Mouse (Mus musculus): ENCODE results near the gene Gprin1. TPM values are rescaled to one million over a fixed set of nuclear protein-coding genes. Genes with fewer than 3 reads are reported as not detected.
A peak's percentile ranks its signal among the peaks of the same experiment; 100 is the strongest.

Gprin1 gene
- polyA plus RNA-seq, 1 experiment from 2014 or later = 15.6 TPM

DNA sequence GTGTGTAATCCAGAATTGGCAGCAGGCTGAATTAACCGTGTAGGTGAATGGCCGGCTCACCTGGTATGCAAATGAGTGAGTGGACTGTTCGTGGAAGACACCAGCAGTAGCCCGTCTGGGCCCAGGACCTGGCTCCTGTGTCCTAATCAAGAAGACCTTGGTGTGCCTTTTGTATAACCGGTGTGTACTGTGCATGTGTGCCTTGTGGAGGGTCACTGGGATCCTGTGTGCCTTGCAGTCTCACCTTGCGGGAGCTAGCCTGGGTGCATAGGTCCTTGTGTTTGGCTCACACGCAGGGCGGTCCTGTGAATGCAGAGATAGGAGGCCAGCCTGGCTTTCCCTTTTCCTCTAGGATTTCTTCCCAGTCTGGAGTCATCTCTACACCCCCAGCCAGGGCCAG lies 1.5 kb downstream of the Gprin1 start:
- ATAC-seq (replicated peaks) = no peak
- Histone ChIP-seq H3K4me1 (peaks cover 62% of the 10 kb centered on the region), H3K36me3 (0 out of 2 replicates have a peak, but pooled peaks cover 4% of the 10 kb centered on the region), H3K4me2 (replicated peaks) (peak overlapping the region; percentile 69), H3K9ac (replicated peaks) (peak overlapping the region; percentile 76), H3K27ac (replicated peaks) (peak overlapping the region; percentile 91; the same call in 1 of the 2 replicates), H3K27me3 (peaks cover 5% of the 10 kb centered on the region; the same call in 1 of the 2 replicates), H3K9me3 (no peaks in the 10 kb centered on the region), H3K4me3 (peak overlapping the region; percentile 77)
- WGBS = 84% methylated on average over 8 of the region's 8 CpGs

GRCm38 (mm10) chr13:54746896-54747295 lies 2.8 kb downstream of the Gprin1 start:
- Histone ChIP-seq H3K4me3 (peak overlapping the region; percentile 77; the same call in 1 of the 2 replicates), H3K9ac (replicated peaks) (no peak overlapping the region), H3K27ac (replicated peaks) (no peak overlapping the region), H3K9me3 (no peaks in the 10 kb centered on the region), H3K4me2 (replicated peaks) (peak overlapping the region; percentile 69), H3K27me3 (peaks cover 5% of the 10 kb centered on the region; the same call in 1 of the 2 replicates), H3K4me1 (peaks cover 52% of the 10 kb centered on the region), H3K36me3 (0 out of 2 replicates have a peak, but pooled peaks cover 4% of the 10 kb centered on the region)
- 29% methylated on average over 10 of the region's 10 CpGs for WGBS
- ATAC-seq (replicated peaks) = no peak

DNA sequence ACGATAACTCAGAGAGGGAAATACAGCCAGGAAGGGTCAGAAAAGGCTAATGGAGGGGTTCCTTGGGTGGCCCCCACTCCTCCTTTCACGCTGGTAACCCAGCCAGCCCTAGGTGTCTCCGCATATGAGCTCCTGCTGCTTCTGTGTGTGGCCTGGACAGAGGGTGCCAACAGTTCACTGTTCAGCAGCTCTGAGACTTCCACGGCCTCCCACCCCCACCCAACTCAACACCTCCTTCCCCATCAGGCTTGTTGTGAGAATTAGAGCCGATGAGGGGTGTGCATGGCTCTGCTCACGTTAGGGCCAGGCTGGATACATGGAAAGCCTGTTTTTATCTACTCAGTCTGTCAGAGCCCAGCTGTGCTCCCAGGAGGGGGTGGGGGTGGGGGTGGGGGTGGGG lies 3.6 kb downstream of the Gprin1 start:
- ATAC-seq (replicated peaks) = no peak
- peak overlapping the region; percentile 52; the same call in 1 of the 2 replicates for H3K27ac ChIP-seq (replicated peaks)
- H3K27me3 ChIP-seq = no peaks in the 10 kb centered on the region
- H3K36me3 ChIP-seq = peaks cover 10% of the 10 kb centered on the region; the same call in 1 of the 2 replicates
- H3K9ac ChIP-seq (replicated peaks) = no peak overlapping the region
- peak overlapping the region; percentile 33 for H3K4me2 ChIP-seq (replicated peaks)
- 35% methylated on average over 6 of the region's 6 CpGs for WGBS
- no peak overlapping the region for H3K4me3 ChIP-seq
- peaks cover 57% of the 10 kb centered on the region for H3K4me1 ChIP-seq
- H3K9me3 ChIP-seq = no peaks in the 10 kb centered on the region

- Histone ChIP-seq H3K4me2 (replicated peaks) (peak overlapping the region; percentile 36), H3K9ac (replicated peaks) (no peak overlapping the region; the same call in 1 of the 2 replicates), H3K4me1 (peaks cover 20% of the 10 kb centered on the region), H3K27me3 (peaks cover 14% of the 10 kb centered on the region), H3K9me3 (no peaks in the 10 kb centered on the region), H3K36me3 (peaks cover 51% of the 10 kb centered on the region), H3K4me3 (peak overlapping the region; percentile 24; the same call in 1 of the 2 replicates), H3K27ac (replicated peaks) (no peak overlapping the region)
- no peak for ATAC-seq (replicated peaks)
- whole genome bisulfite sequencing = 7% methylated on average over 34 of the region's 34 CpGs
Observed at GRCm38 (mm10) chr13:54738213-54738601, 11.5 kb downstream of the Gprin1 start.

DNA sequence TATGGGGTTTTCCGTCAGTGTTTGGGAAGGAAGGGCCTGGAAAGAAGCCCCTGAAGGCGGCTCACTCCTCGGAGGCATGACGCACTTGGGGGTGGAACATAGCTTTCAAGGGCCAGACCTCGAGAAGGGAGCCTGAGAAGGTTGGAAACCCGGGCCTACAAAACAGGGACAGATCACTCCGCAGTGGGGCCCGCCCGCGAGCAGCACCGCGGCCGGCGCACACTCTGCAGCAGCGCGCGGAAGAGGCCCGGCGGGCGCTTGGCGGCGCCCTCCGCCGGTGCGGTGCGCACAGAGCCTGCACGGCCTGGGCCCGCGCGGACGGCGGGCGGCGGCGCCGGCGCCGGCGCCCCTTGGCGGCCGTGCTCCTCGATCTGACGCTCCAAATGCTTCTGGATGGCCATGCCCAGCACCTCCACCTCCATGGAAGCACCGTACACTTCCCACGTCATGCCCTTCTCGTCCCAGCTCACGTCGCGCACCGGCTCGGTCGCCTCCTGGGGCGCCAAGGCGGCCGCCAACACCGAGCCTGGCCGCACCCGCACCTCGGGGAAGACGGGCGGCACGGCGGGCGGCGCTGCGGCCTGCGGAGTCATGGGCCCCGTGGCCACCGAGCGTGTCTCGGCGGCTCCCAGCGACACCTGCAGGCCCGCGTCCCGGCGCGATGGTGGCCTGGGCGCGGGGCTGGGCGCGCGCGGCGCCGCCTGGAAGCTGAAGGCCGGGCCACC lies 12.0 kb downstream of the Gprin1 start:
- peak overlapping the region; percentile 36 for H3K4me2 ChIP-seq (replicated peaks)
- H3K36me3 ChIP-seq = peaks cover 51% of the 10 kb centered on the region
- H3K9me3 ChIP-seq = no peaks in the 10 kb centered on the region
- peak overlapping the region; percentile 24 for H3K4me3 ChIP-seq
- H3K27me3 ChIP-seq = peaks cover 14% of the 10 kb centered on the region
- no peak overlapping the region for H3K27ac ChIP-seq (replicated peaks)
- WGBS = 4% methylated on average over 80 of the region's 87 CpGs
- peaks cover 20% of the 10 kb centered on the region for H3K4me1 ChIP-seq
- ATAC-seq (replicated peaks) = peak; percentile 64
- H3K9ac ChIP-seq (replicated peaks) = peak overlapping the region; percentile 14; the same call in 1 of the 2 replicates

DNA sequence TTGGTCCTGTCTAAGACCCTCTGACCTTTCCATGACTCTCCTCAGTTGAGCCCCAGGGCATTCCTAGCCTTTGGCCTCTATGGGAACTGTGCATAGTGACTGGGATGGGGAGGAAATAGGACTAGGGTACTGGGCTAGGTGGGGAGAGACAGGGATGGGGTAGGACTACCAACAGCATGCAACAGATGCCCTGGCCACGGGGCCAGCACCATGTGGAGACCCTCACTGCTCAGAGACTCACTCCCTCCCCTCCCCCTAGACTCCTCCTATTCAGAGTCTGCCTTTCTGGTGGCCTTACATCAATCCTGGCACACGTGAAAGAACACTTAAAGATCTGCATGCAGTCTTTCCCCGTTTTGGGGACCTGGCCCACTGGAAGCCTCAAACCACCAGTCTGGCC lies 12.7 kb downstream of the Gprin1 start:
- WGBS = 28% methylated on average over 3 of the region's 3 CpGs
- H3K27ac ChIP-seq (replicated peaks) = no peak overlapping the region
- peaks cover 14% of the 10 kb centered on the region for H3K27me3 ChIP-seq
- no peak overlapping the region for H3K4me2 ChIP-seq (replicated peaks)
- ATAC-seq (replicated peaks) = no peak
- H3K36me3 ChIP-seq = peaks cover 51% of the 10 kb centered on the region
- peaks cover 20% of the 10 kb centered on the region for H3K4me1 ChIP-seq
- H3K9me3 ChIP-seq = no peaks in the 10 kb centered on the region
- 0 out of 2 replicates have a peak overlapping the region, but pooled peaks have one; percentile 14 for H3K9ac ChIP-seq (replicated peaks)
- no peak overlapping the region for H3K4me3 ChIP-seq

- H3K36me3 ChIP-seq = no peaks in the 10 kb centered on the region
- no peak for ATAC-seq (replicated peaks)
- no peak overlapping the region for H3K27ac ChIP-seq (replicated peaks)
- no peaks in the 10 kb centered on the region for H3K9me3 ChIP-seq
- no peaks in the 10 kb centered on the region for H3K27me3 ChIP-seq
- H3K9ac ChIP-seq (replicated peaks) = no peak overlapping the region
- H3K4me1 ChIP-seq = no peaks in the 10 kb centered on the region
- no peak overlapping the region for H3K4me3 ChIP-seq
- H3K4me2 ChIP-seq (replicated peaks) = no peak overlapping the region
- 61% methylated on average over 11 of the region's 11 CpGs for WGBS
Observed at GRCm38 (mm10) chr13:54726131-54726530, 23.5 kb downstream of the Gprin1 start.

DNA sequence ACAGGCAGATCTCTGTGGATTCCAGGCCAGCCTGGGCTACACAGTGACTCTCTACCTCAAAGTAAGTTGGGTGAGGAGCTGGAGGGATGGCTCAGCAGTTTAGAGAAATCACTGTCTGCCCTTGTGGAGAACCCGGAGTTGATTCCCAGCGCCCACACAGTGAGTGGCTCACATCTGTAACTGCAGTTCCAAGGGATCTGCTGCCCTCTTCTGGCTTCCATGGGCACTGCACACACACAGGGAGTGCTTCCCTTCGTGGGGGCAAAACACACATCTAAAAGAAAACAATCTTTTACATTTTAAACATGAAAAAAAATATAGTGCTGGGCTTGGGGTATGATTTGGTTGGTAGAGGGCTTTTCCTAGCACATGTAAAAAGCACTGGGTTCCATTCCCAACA lies 26.5 kb downstream of the Gprin1 start:
- Histone ChIP-seq H3K27me3 (no peaks in the 10 kb centered on the region), H3K4me2 (replicated peaks) (no peak overlapping the region), H3K9ac (replicated peaks) (no peak overlapping the region), H3K36me3 (no peaks in the 10 kb centered on the region), H3K4me3 (no peak overlapping the region), H3K27ac (replicated peaks) (no peak overlapping the region), H3K9me3 (no peaks in the 10 kb centered on the region), H3K4me1 (no peaks in the 10 kb centered on the region)
- ATAC-seq (replicated peaks) = no peak
- 93% methylated on average over 3 of the region's 3 CpGs for WGBS

- ATAC-seq (replicated peaks) = peak; percentile 43; the same call in 1 of the 2 replicates
- Histone ChIP-seq H3K9me3 (no peaks in the 10 kb centered on the region), H3K9ac (replicated peaks) (no peak overlapping the region), H3K4me2 (replicated peaks) (no peak overlapping the region), H3K27ac (replicated peaks) (no peak overlapping the region), H3K4me3 (no peak overlapping the region), H3K27me3 (0 out of 2 replicates have a peak, but pooled peaks cover 5% of the 10 kb centered on the region), H3K4me1 (no peaks in the 10 kb centered on the region), H3K36me3 (no peaks in the 10 kb centered on the region)
- 2% methylated on average over 5 of the region's 5 CpGs for WGBS
Observed at GRCm38 (mm10) chr13:54716916-54717315, 32.8 kb downstream of the Gprin1 start.

DNA sequence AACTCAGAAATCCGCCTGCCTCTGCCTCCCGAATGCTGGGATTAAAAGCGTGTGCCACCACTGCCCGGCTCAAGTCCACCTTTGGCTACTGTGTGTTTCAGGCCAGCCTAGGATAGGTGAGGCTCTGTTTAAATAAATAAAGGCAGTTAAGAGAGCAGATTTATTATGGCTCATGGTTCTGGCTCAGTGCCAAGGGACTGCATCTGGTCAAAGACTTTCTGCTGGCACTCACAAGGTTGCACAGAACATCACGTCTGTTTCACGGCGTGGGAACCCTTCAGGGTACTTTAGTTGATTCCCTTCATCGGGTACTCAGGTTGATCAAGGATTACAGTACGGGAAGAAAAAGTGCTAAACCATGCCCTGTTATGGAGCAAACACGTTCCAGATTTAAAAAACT lies 34.7 kb downstream of the Gprin1 start:
- no peaks in the 10 kb centered on the region for H3K36me3 ChIP-seq
- no peaks in the 10 kb centered on the region for H3K9me3 ChIP-seq
- no peaks in the 10 kb centered on the region for H3K4me1 ChIP-seq
- H3K9ac ChIP-seq (replicated peaks) = no peak overlapping the region
- H3K4me3 ChIP-seq = no peak overlapping the region
- no peak for ATAC-seq (replicated peaks)
- H3K27ac ChIP-seq (replicated peaks) = no peak overlapping the region
- WGBS = 71% methylated on average over 10 of the region's 10 CpGs
- H3K27me3 ChIP-seq = 0 out of 2 replicates have a peak, but pooled peaks cover 5% of the 10 kb centered on the region
- H3K4me2 ChIP-seq (replicated peaks) = no peak overlapping the region

DNA sequence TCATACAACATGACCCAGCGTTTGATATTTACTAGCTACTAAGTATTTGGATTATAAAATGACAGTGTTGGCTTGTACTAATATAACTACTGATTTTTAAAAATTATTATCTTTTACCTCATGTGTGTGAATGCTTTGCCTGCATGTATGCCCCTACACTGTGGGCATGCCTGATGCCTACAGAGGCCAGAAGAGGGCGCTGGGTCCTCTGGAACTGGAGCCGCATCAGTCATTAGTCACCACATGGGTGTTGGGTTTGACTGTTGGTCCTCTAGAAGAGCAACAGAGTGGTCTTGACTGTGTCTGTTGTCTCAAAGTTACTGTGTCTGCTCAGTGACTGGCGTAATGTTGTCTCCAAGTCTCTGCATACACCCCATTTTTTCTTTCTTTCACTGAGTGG lies 35.3 kb downstream of the Gprin1 start:
- Histone ChIP-seq H3K4me3 (no peak overlapping the region), H3K9ac (replicated peaks) (no peak overlapping the region), H3K9me3 (no peaks in the 10 kb centered on the region), H3K27ac (replicated peaks) (no peak overlapping the region), H3K36me3 (no peaks in the 10 kb centered on the region), H3K4me2 (replicated peaks) (no peak overlapping the region), H3K4me1 (no peaks in the 10 kb centered on the region), H3K27me3 (0 out of 2 replicates have a peak, but pooled peaks cover 5% of the 10 kb centered on the region)
- no peak for ATAC-seq (replicated peaks)
- 42% methylated on average over 4 of the region's 4 CpGs for WGBS

GRCm38 (mm10) chr13:54710866-54711265 lies 38.8 kb downstream of the Gprin1 start:
- Histone ChIP-seq H3K9ac (replicated peaks) (no peak overlapping the region), H3K4me3 (no peak overlapping the region), H3K4me1 (no peaks in the 10 kb centered on the region), H3K27ac (replicated peaks) (no peak overlapping the region), H3K4me2 (replicated peaks) (no peak overlapping the region), H3K27me3 (0 out of 2 replicates have a peak, but pooled peaks cover 5% of the 10 kb centered on the region), H3K36me3 (no peaks in the 10 kb centered on the region), H3K9me3 (no peaks in the 10 kb centered on the region)
- ATAC-seq (replicated peaks) = no peak
- 74% methylated on average over 3 of the region's 3 CpGs for WGBS
